Mouse (Mus musculus) MEL (cell line): ENCODE measurements around the gene 5730409E04Rik.

Source experiments
- CTCF ChIP-seq, 3 experiments: IDR thresholded peaks in 2 of 3; conservative IDR thresholded peaks in 1 of 3; 2 replicates each; pipeline ENCODE4 v1.5.1; 2011 to 2012; ENCODE audit warnings: low read length in 3 of 3, low read depth in 2 of 3, mild to moderate bottlenecking in 2 of 3, improper control_type of control experiment in 1 of 3, inconsistent platforms in 1 of 3, mixed read lengths in 1 of 3, moderate library complexity in 1 of 3; ENCODE audit not compliant: control insufficient read depth in 1 of 3, insufficient read depth in 1 of 3, poor library complexity in 1 of 3, severe bottlenecking in 1 of 3
- E2F4 ChIP-seq: IDR thresholded peaks from 2 replicates; pipeline ENCODE4 v1.6.1; 2011; ENCODE audit warnings: low read depth, low read length, improper control_type of control experiment, borderline replicate concordance
- EP300 ChIP-seq, 2 experiments: IDR thresholded peaks; 2 replicates each; pipeline ENCODE4 v1.6.1; 2011; ENCODE audit warnings: improper control_type of control experiment in 2 of 2, low read length in 2 of 2, low read depth in 1 of 2, mild to moderate bottlenecking in 1 of 2
- GATA1 ChIP-seq: IDR thresholded peaks from 2 replicates; pipeline ENCODE4 v1.6.1; 2011; ENCODE audit warnings: low read depth, low read length, improper control_type of control experiment
- MAFK ChIP-seq: IDR thresholded peaks from 2 replicates; pipeline ENCODE4 v1.6.1; 2011; ENCODE audit warnings: low read depth, mild to moderate bottlenecking, low read length, improper control_type of control experiment, borderline replicate concordance
- SMC3 ChIP-seq: IDR thresholded peaks from 2 replicates; pipeline ENCODE4 v1.6.1; 2011; ENCODE audit warnings: low read depth, low read length, improper control_type of control experiment

- no peak for TF ChIP-seq E2F4
- no peak for TF ChIP-seq EP300 (IDR thresholded peaks at IDR 0.05; ENCODE audit: low read depth in 1 of 2, low read length in 2 of 2)
- no peak for TF ChIP-seq CTCF (IDR thresholded peaks at IDR 0.05 in 2 of 3, conservative IDR thresholded peaks at IDR 0.05 in 1 of 3; ENCODE audit: control insufficient read depth in 1 of 3, insufficient read depth in 1 of 3, low read depth in 2 of 3, low read length in 3 of 3, poor library complexity in 1 of 3, severe bottlenecking in 1 of 3)
- TF ChIP-seq GATA1: no peak
- no peak for TF ChIP-seq SMC3
- no peak for TF ChIP-seq MAFK
Observed at GRCm38 (mm10) chr4:126577920-126578319, 31.7 kb upstream of the 5730409E04Rik start.
